Mouse (Mus musculus) Patski (cell line): ENCODE measurements around the gene Bves. TPM values are rescaled to one million over a fixed set of nuclear protein-coding genes. Genes with fewer than 3 reads are reported as not detected.

Experiments
- ATAC-seq: fragments of 100-300 bp; one replicate; pipeline ENCODE4 v1.8.0; 2021
- CTCF ChIA-PET: fragments of 350-600 bp; sonication (Branson Sonifier 250); formaldehyde crosslinking; loops from one replicate; lab custom pipeline; 2022; ENCODE audit warnings: inconsistent platforms; lab: Charles Lee
- POLR2A ChIA-PET: fragments of 350-600 bp; sonication (Branson Sonifier 250); formaldehyde crosslinking; loops from one replicate; lab custom pipeline; 2022; ENCODE audit warnings: antibody characterized with exemption, inconsistent platforms; lab: Charles Lee
- DNase-seq: peaks from one replicate; pipeline ENCODE4 v3.0.0-alpha.2; 2011; ENCODE audit warnings: low read depth, low spot score
- H3K27me3 ChIP-seq: fragments of 371-371 bp; one replicate; pipeline ENCODE4 v1.5.1; 2021
- CTCF ChIP-seq: fragments of 100-300 bp; IDR thresholded peaks from one replicate; pipeline ENCODE4 v1.5.1; 2021
- in situ Hi-C: fragments of 300-500 bp; cut with MboI; formaldehyde crosslinking; loops from 3 replicates; pipeline ENCODE4 v1.11.1; 2018; ENCODE audit warnings: low pct_unique_long_range_greater_than_20kb, mixed read lengths
- polyA plus RNA-seq: library from polyadenylated mRNA; unstranded; gene quantifications from one replicate; pipeline ENCODE4 v1.2.3, GENCODE M21; 2021

Bves gene
- polyA plus RNA-seq, 1 experiment from 2014 or later = 12.5 TPM

- TF ChIP-seq CTCF = no peak
- no peak for ATAC-seq
- CTCF ChIA-PET = interaction anchor here (1.3 kb wide), 1 partner anchor 11 kb away, joined by 4 read pairs; no protein-coding TSS in a partner anchor
- in situ Hi-C loops = no loop called here
- DNase-seq = no peak
- POLR2A ChIA-PET = no interaction called here
- H3K27me3 ChIP-seq = no peaks in the 10 kb centered on the region
Observed at GRCm38 (mm10) chr10:45311129-45311528, 24.4 kb upstream of the Bves start.

GRCm38 (mm10) chr10:45311624-45312023, 23.9 kb upstream of the Bves start:
- POLR2A ChIA-PET = no interaction called here
- no peaks in the 10 kb centered on the region for H3K27me3 ChIP-seq
- CTCF ChIA-PET = interaction anchor here (1.3 kb wide), 1 partner anchor 10 kb away, joined by 4 read pairs; no protein-coding TSS in a partner anchor
- ATAC-seq = no peak
- DNase-seq = no peak
- no peak for TF ChIP-seq CTCF
- in situ Hi-C loops = no loop called here

GRCm38 (mm10) chr10:45314865-45315264, 20.7 kb upstream of the Bves start:
- no peak for TF ChIP-seq CTCF
- CTCF ChIA-PET = interaction anchor here (1.4 kb wide), 1 partner anchor 9 kb away, joined by 3 read pairs; no protein-coding TSS in a partner anchor
- no peak for ATAC-seq
- POLR2A ChIA-PET = no interaction called here
- H3K27me3 ChIP-seq = no peaks in the 10 kb centered on the region
- no peak for DNase-seq
- in situ Hi-C loops = no loop called here

GRCm38 (mm10) chr10:45318922-45319321, 16.6 kb upstream of the Bves start:
- H3K27me3 ChIP-seq = no peaks in the 10 kb centered on the region
- POLR2A ChIA-PET = no interaction called here
- ATAC-seq (no peak), DNase-seq (no peak)
- in situ Hi-C loops = no loop called here
- CTCF ChIA-PET = interaction anchor here (1.0 to 1.6 kb wide), 2 partner anchors 10 kb away, joined by 3 to 5 read pairs; no protein-coding TSS in a partner anchor
- TF ChIP-seq CTCF = no peak

- ATAC-seq (no peak), DNase-seq (no peak)
- ChIA-PET CTCF (no interaction called here), POLR2A (no interaction called here)
- H3K27me3 ChIP-seq = no peaks in the 10 kb centered on the region
- in situ Hi-C loops = no loop called here
- no peak for TF ChIP-seq CTCF
Observed at GRCm38 (mm10) chr10:45320296-45320695, 15.3 kb upstream of the Bves start.

- TF ChIP-seq CTCF = no peak
Observed at GRCm38 (mm10) chr10:45324159-45324558, 11.4 kb upstream of the Bves start.

GRCm38 (mm10) chr10:45328196-45329000, 7.2 kb upstream of the Bves start:
- in situ Hi-C loops = no loop called here
- CTCF ChIA-PET = interaction anchor here (0.9 kb wide), 1 partner anchor 10 kb away, joined by 3 read pairs; no protein-coding TSS in a partner anchor
- POLR2A ChIA-PET = no interaction called here
- H3K27me3 ChIP-seq = peaks cover 2% of the 10 kb centered on the region
- ATAC-seq (no peak), DNase-seq (no peak)
- TF ChIP-seq CTCF = no peak

More at GRCm38 (mm10) chr10:45324159-45324558, 11.4 kb upstream of the Bves start:
- in situ Hi-C loops = no loop called here
- ATAC-seq (no peak), DNase-seq (no peak)
- H3K27me3 ChIP-seq = no peaks in the 10 kb centered on the region
- CTCF ChIA-PET = interaction anchor here (0.7 to 1.2 kb wide), 3 partner anchors 10 to 18 kb away, joined by 3 read pairs; no protein-coding TSS in a partner anchor
- POLR2A ChIA-PET = no interaction called here

GRCm38 (mm10) chr10:45334925-45335324, 647 bp upstream of the Bves start:
- TF ChIP-seq CTCF = no peak
- DNase-seq (no peak), ATAC-seq (no peak)
- ChIA-PET CTCF (no interaction called here), POLR2A (interaction anchor here (0.6 kb wide), 1 partner anchor 9 kb away, joined by 4 read pairs; no protein-coding TSS in a partner anchor)
- in situ Hi-C loops = no loop called here
- H3K27me3 ChIP-seq = peaks cover 14% of the 10 kb centered on the region

GRCm38 (mm10) chr10:45339106-45339505, 3.5 kb downstream of the Bves start:
- peaks cover 14% of the 10 kb centered on the region for H3K27me3 ChIP-seq
- no peak for ATAC-seq
- TF ChIP-seq CTCF = no peak
- ChIA-PET POLR2A (no interaction called here), CTCF (no interaction called here)
- in situ Hi-C loops = no loop called here
- DNase-seq = no peak

- in situ Hi-C loops = no loop called here
- no peak for DNase-seq
- no peaks in the 10 kb centered on the region for H3K27me3 ChIP-seq
- peak; percentile 26 for TF ChIP-seq CTCF
- POLR2A ChIA-PET = no interaction called here
- CTCF ChIA-PET = interaction anchor here (0.7 to 1.9 kb wide), 5 partner anchors 11 to 123 kb away, joined by 3 to 4 read pairs (median 3); no protein-coding TSS in a partner anchor
- no peak for ATAC-seq
Observed at GRCm38 (mm10) chr10:45344381-45344780, 8.8 kb downstream of the Bves start.

GRCm38 (mm10) chr10:45345217-45345616, 9.6 kb downstream of the Bves start:
- DNase-seq (no peak), ATAC-seq (no peak)
- no peaks in the 10 kb centered on the region for H3K27me3 ChIP-seq
- POLR2A ChIA-PET = no interaction called here
- in situ Hi-C loops = no loop called here
- TF ChIP-seq CTCF = no peak
- CTCF ChIA-PET = interaction anchor here (1.9 kb wide), 1 partner anchor 18 kb away, joined by 4 read pairs; no protein-coding TSS in a partner anchor
